ENCODE assay signal across 20 mouse cellular contexts in genomic region chr5:38441088-38441839, GRCm38 (mm10).
DNase-seq lines count a peak whose midpoint lies in the region; ATAC-seq lines count a peak whose summit lies in the region.
"Had no signal": no experiment of that assay in that cellular context is flagged by ENCODE, and none has a peak within 500 bp of the region (broad histone marks: within the 10 kb centered on the region; RNA-seq: fewer than 3 reads in every experiment).

No protein-coding gene starts in this region.

- H3K27ac ChIP-seq in hindbrain, embryonic 15.5 days (replicated peaks): no peak overlapping the region
- H3K27ac ChIP-seq in hindbrain, embryonic 13.5 days: no peak overlapping the region
- H3K27ac ChIP-seq in forebrain, embryonic 13.5 days: no peak overlapping the region
- H3K27ac ChIP-seq: embryonic facial prominence, embryonic 15.5 days; intestine, embryonic 15.5 days; liver, embryonic 13.5 days; midbrain, embryonic 12.5 days had no signal

- DNase-seq in adipocyte (ENCODE audit: low spot score): peak; percentile 8
- DNase-seq in brain, adult 2 months (ENCODE audit: low read depth, low spot score): peak; percentile 45
- DNase-seq in cerebellum, postnatal 10 days: peak; percentile 53 to 61
- no peak for DNase-seq in testis, postnatal 10 days (ENCODE audit: low spot score)
- no peak for DNase-seq in right cerebral cortex, postnatal 4 days
- DNase-seq: adrenal gland, postnatal 10 days; kidney, adult 8-10 months; liver, embryonic 13.5 days; lung, adult 2 months; lung, postnatal 14 days; thymus, postnatal 25 days had no signal

- H3K4me2 ChIP-seq in hindbrain, embryonic 15.5 days: no peak overlapping the region
- no peak overlapping the region for H3K4me2 ChIP-seq in hindbrain, embryonic 13.5 days
- H3K4me2 ChIP-seq in forebrain, embryonic 13.5 days: no peak overlapping the region
- H3K4me2 ChIP-seq: embryonic facial prominence, embryonic 15.5 days; heart, embryonic 11.5 days; intestine, embryonic 15.5 days; liver, embryonic 13.5 days; midbrain, embryonic 12.5 days had no signal

- no peaks in the 10 kb centered on the region for H3K27me3 ChIP-seq in hindbrain, embryonic 15.5 days
- no peaks in the 10 kb centered on the region for H3K27me3 ChIP-seq in hindbrain, embryonic 13.5 days
- no peaks in the 10 kb centered on the region for H3K27me3 ChIP-seq in forebrain, embryonic 13.5 days
- H3K27me3 ChIP-seq: embryonic facial prominence, embryonic 15.5 days; intestine, embryonic 15.5 days; liver, embryonic 13.5 days; midbrain, embryonic 12.5 days had no signal

- WGBS in hindbrain, embryonic 15.5 days: 66% methylated on average over 10 of the region's 10 CpGs
- 74% methylated on average over 10 of the region's 10 CpGs for WGBS in hindbrain, embryonic 13.5 days
- WGBS in forebrain, embryonic 13.5 days: 76% methylated on average over 10 of the region's 10 CpGs

- no peak overlapping the region for H3K9ac ChIP-seq in hindbrain, embryonic 15.5 days
- H3K9ac ChIP-seq in hindbrain, embryonic 13.5 days: no peak overlapping the region
- H3K9ac ChIP-seq in forebrain, embryonic 13.5 days: no peak overlapping the region
- H3K9ac ChIP-seq: embryonic facial prominence, embryonic 15.5 days; intestine, embryonic 15.5 days; liver, embryonic 13.5 days; midbrain, embryonic 12.5 days had no signal

- no peaks in the 10 kb centered on the region for H3K9me3 ChIP-seq in hindbrain, embryonic 15.5 days
- H3K9me3 ChIP-seq in hindbrain, embryonic 13.5 days: 0 out of 2 replicates have a peak, but pooled peaks cover 5% of the 10 kb centered on the region
- no peaks in the 10 kb centered on the region for H3K9me3 ChIP-seq in forebrain, embryonic 13.5 days (replicated peaks)
- H3K9me3 ChIP-seq: embryonic facial prominence, embryonic 15.5 days; intestine, embryonic 15.5 days; liver, embryonic 13.5 days; midbrain, embryonic 12.5 days had no signal

- no peak overlapping the region for H3K4me3 ChIP-seq in hindbrain, embryonic 15.5 days
- no peak overlapping the region for H3K4me3 ChIP-seq in hindbrain, embryonic 13.5 days
- H3K4me3 ChIP-seq in forebrain, embryonic 13.5 days: no peak overlapping the region
- H3K4me3 ChIP-seq: embryonic facial prominence, embryonic 15.5 days; intestine, embryonic 15.5 days; liver, embryonic 13.5 days; midbrain, embryonic 12.5 days had no signal

- no peaks in the 10 kb centered on the region for H3K36me3 ChIP-seq in hindbrain, embryonic 15.5 days
- H3K36me3 ChIP-seq in hindbrain, embryonic 13.5 days: no peaks in the 10 kb centered on the region
- no peaks in the 10 kb centered on the region for H3K36me3 ChIP-seq in forebrain, embryonic 13.5 days (ENCODE audit: poor library complexity, severe bottlenecking)
- H3K36me3 ChIP-seq: embryonic facial prominence, embryonic 15.5 days; intestine, embryonic 15.5 days; liver, embryonic 13.5 days; midbrain, embryonic 12.5 days had no signal

- no peaks in the 10 kb centered on the region; the same call in 1 of the 2 replicates for H3K4me1 ChIP-seq in hindbrain, embryonic 15.5 days (replicated peaks)
- no peaks in the 10 kb centered on the region for H3K4me1 ChIP-seq in hindbrain, embryonic 13.5 days (replicated peaks)
- H3K4me1 ChIP-seq in forebrain, embryonic 13.5 days: no peaks in the 10 kb centered on the region; the same call in 1 of the 2 replicates
- H3K4me1 ChIP-seq: embryonic facial prominence, embryonic 15.5 days; intestine, embryonic 15.5 days; liver, embryonic 13.5 days; midbrain, embryonic 12.5 days had no signal

- ATAC-seq in hindbrain, embryonic 15.5 days (ENCODE audit: low FRiP score, low read depth): peak; percentile 11; the same call in 1 of the 2 replicates
- ATAC-seq in hindbrain, embryonic 13.5 days (ENCODE audit: low FRiP score): no peak
- no peak for ATAC-seq in forebrain, embryonic 13.5 days
- ATAC-seq: activated CD4-positive, CD25-positive, alpha-beta regulatory T cell, adult 4 months; forebrain, embryonic 16.5 days; intestine, embryonic 15.5 days had no signal

Comparison
In these comparisons a context has a peak if more than half of its experiments do, and no peak if none do; other contexts are left out.
1. DNase-seq: peak in adipocyte (single experiment), brain, adult 2 months (single experiment) and cerebellum, postnatal 10 days (2 of 2); none in testis, postnatal 10 days (single experiment) and right cerebral cortex, postnatal 4 days (single experiment).